Mouse (Mus musculus) liver, adult (tissue): ENCODE data around the gene Ccdc151.

ENCODE experiments used
- GATA4 ChIP-seq: IDR thresholded peaks from 2 replicates; pipeline ENCODE4 v1.6.1; 2014; ENCODE audit warnings: mild to moderate bottlenecking, low read length; ENCODE audit not compliant: insufficient replicate concordance

The Ccdc151 gene

GRCm38 (mm10) chr9:22011055-22011454 is 8.6 kb upstream of the Ccdc151 start:
- TF ChIP-seq GATA4, result no peak

- no peak for TF ChIP-seq GATA4
Observed at GRCm38 (mm10) chr9:22004546-22004945, 2.1 kb upstream of the Ccdc151 start.

- TF ChIP-seq GATA4, result no peak
Observed at GRCm38 (mm10) chr9:22003163-22003554, 725 bp upstream of the Ccdc151 start.

- no peak for TF ChIP-seq GATA4
Observed at GRCm38 (mm10) chr9:22001633-22002032, 801 bp downstream of the Ccdc151 start.

GRCm38 (mm10) chr9:22000296-22000695 is 2.1 kb downstream of the Ccdc151 start:
- no peak for TF ChIP-seq GATA4

- no peak for TF ChIP-seq GATA4
Observed at GRCm38 (mm10) chr9:21996178-21996867, 6.1 kb downstream of the Ccdc151 start.

- TF ChIP-seq GATA4, result no peak
Observed at GRCm38 (mm10) chr9:21992227-21992626, 10.2 kb downstream of the Ccdc151 start.

- no peak for TF ChIP-seq GATA4
Observed at GRCm38 (mm10) chr9:21989230-21990110, 13.0 kb downstream of the Ccdc151 start, which contains the start of gene Rgl3. Gene Rgl3, minus strand, starts transcription at chr9:21989446.

GRCm38 (mm10) chr9:21988421-21989101 is 13.9 kb downstream of the Ccdc151 start:
- no peak for TF ChIP-seq GATA4

GRCm38 (mm10) chr9:21987592-21988342 is 14.7 kb downstream of the Ccdc151 start:
- no peak for TF ChIP-seq GATA4

- TF ChIP-seq GATA4, result no peak
Observed at GRCm38 (mm10) chr9:21983911-21984310, 18.5 kb downstream of the Ccdc151 start.

- TF ChIP-seq GATA4, result no peak
Observed at GRCm38 (mm10) chr9:21978398-21979128, 23.9 kb downstream of the Ccdc151 start.

GRCm38 (mm10) chr9:21977972-21978371 is 24.5 kb downstream of the Ccdc151 start:
- TF ChIP-seq GATA4, result no peak

- TF ChIP-seq GATA4, result no peak
Observed at GRCm38 (mm10) chr9:21977331-21977730, 25.1 kb downstream of the Ccdc151 start.
